Mouse (Mus musculus): ENCODE data around the gene Setmar. TPM values are rescaled to one million over a fixed set of nuclear protein-coding genes. Genes with fewer than 3 reads are reported as not detected.
A peak's percentile ranks its signal among the peaks of the same experiment; 100 is the strongest.

The Setmar gene
- total and polyA plus RNA-seq, 2 experiments from 2014 or later, result 2.3 to 4.0 TPM

DNA sequence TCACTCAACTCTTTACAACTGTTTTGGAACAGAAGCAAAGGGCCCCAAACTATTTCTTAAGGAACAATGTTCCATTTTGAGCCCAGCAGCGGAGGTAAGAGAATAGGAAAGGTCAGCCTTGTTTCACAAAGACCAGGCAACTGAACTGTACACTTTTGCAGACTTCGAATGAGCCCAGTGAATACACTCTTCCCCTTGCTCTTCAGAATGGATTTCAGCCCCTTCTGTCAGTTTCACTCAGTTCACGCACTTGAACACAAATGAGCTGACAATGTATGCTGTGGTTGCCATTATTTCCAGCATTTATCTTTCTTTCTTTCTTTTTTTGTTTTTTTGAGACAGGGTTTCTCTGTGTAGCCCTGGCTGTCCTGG lies 34.0 kb downstream of the Setmar start:
- no peaks in the 10 kb centered on the region for H3K36me3 ChIP-seq (ENCODE audit: insufficient read depth, low read length)
- H3K27ac ChIP-seq (ENCODE audit: low read depth, low read length), result no peak overlapping the region
- no peak for TF ChIP-seq CTCF (IDR thresholded peaks at IDR 0.05)
- H3K4me2 ChIP-seq (ENCODE audit: low read depth, low read length, poor library complexity, severe bottlenecking), result 0 out of 2 replicates have a peak overlapping the region, but pooled peaks have one; percentile 6
- no peak overlapping the region for H3K9ac ChIP-seq (replicated peaks; ENCODE audit: low read length, poor library complexity, severe bottlenecking)
- H3K4me3 ChIP-seq (ENCODE audit: low read depth, low read length), result no peak overlapping the region
- no peaks in the 10 kb centered on the region for H3K27me3 ChIP-seq (ENCODE audit: insufficient read depth, low read length)
- WGBS, result 44% methylated on average over 3 of the region's 3 CpGs
- no peaks in the 10 kb centered on the region for H3K4me1 ChIP-seq (ENCODE audit: insufficient read depth, low read length)
- H3K9me3 ChIP-seq (ENCODE audit: low read length), result no peaks in the 10 kb centered on the region
- ATAC-seq (ENCODE audit: low FRiP score) (no peak), DNase-seq (ENCODE audit: low spot score) (no peak)

DNA sequence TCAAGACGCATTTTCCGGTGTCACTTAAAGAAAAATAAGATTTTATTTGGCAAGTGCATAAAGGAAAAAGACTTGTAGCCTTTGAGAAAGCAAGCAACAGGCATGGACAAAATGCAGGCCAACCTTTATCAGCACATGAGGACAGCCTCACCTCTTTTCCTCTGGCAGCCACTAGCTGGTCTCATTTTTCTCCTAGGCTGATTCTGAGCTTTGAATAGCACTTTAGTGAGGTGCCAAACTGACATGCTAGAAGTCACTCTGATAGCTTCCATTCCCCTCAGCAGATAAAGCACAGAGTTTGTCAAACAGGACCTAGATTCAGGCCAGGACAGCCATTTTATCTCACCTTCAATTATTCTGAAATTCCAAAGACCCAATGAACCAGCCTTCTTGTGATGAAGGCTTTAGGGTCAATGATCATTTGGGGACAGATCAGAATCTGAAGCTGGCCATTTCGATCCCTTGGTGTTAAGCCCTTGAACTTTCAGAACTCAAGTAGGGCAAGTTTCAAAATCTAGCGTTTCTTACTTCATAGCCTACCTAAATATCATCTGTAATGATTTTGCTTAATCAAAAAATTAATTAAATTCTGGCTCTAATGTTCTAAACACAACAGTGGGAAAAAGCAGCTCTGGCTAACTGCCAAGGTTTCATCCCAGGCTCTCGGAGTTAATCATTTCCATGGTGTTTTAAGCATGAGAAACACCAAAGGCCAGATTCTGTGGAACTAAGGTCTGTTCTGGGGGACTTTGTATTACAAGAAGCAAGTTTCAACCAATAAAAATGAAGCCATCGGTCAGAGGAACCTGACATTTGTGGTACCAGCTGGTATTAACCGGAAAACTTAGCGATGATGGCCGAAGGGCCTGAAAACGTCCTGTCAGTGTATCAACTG lies 37.3 kb downstream of the Setmar start:
- no peaks in the 10 kb centered on the region for H3K27me3 ChIP-seq (ENCODE audit: insufficient read depth, low read length)
- H3K4me3 ChIP-seq (ENCODE audit: low read depth, low read length), result no peak overlapping the region
- no peak for TF ChIP-seq CTCF (IDR thresholded peaks at IDR 0.05)
- no peak overlapping the region for H3K9ac ChIP-seq (replicated peaks; ENCODE audit: low read length, poor library complexity, severe bottlenecking)
- DNase-seq (ENCODE audit: low spot score) (peak; percentile 42), ATAC-seq (ENCODE audit: low FRiP score) (no peak)
- no peaks in the 10 kb centered on the region for H3K36me3 ChIP-seq (ENCODE audit: insufficient read depth, low read length)
- no peaks in the 10 kb centered on the region for H3K4me1 ChIP-seq (ENCODE audit: insufficient read depth, low read length)
- 89% methylated on average over 10 of the region's 10 CpGs for whole genome bisulfite sequencing
- H3K9me3 ChIP-seq (ENCODE audit: low read length), result no peaks in the 10 kb centered on the region
- no peak overlapping the region for H3K27ac ChIP-seq (ENCODE audit: low read depth, low read length)
- H3K4me2 ChIP-seq (ENCODE audit: low read depth, low read length, poor library complexity, severe bottlenecking), result no peak overlapping the region

GRCm38 (mm10) chr6:108107376-108107775 lies 42.5 kb downstream of the Setmar start:
- Histone ChIP-seq H3K4me2 (ENCODE audit: low read depth, low read length, poor library complexity, severe bottlenecking) (no peak overlapping the region), H3K27ac (ENCODE audit: low read depth, low read length) (no peak overlapping the region), H3K36me3 (ENCODE audit: insufficient read depth, low read length) (no peaks in the 10 kb centered on the region), H3K4me1 (ENCODE audit: insufficient read depth, low read length) (no peaks in the 10 kb centered on the region), H3K27me3 (ENCODE audit: insufficient read depth, low read length) (no peaks in the 10 kb centered on the region), H3K4me3 (ENCODE audit: low read depth, low read length) (no peak overlapping the region), H3K9me3 (ENCODE audit: low read length) (no peaks in the 10 kb centered on the region), H3K9ac (replicated peaks; ENCODE audit: low read length, poor library complexity, severe bottlenecking) (no peak overlapping the region)
- no peak for ATAC-seq (ENCODE audit: low FRiP score)
- DNase-seq (ENCODE audit: low spot score), result no peak
- TF ChIP-seq CTCF (IDR thresholded peaks at IDR 0.05), result no peak

GRCm38 (mm10) chr6:108110336-108110735 lies 45.5 kb downstream of the Setmar start:
- Histone ChIP-seq H3K9me3 (ENCODE audit: low read length) (no peaks in the 10 kb centered on the region), H3K36me3 (ENCODE audit: insufficient read depth, low read length) (no peaks in the 10 kb centered on the region), H3K9ac (replicated peaks; ENCODE audit: low read length, poor library complexity, severe bottlenecking) (no peak overlapping the region), H3K4me2 (ENCODE audit: low read depth, low read length, poor library complexity, severe bottlenecking) (no peak overlapping the region), H3K27me3 (ENCODE audit: insufficient read depth, low read length) (no peaks in the 10 kb centered on the region), H3K4me3 (ENCODE audit: low read depth, low read length) (no peak overlapping the region), H3K27ac (ENCODE audit: low read depth, low read length) (no peak overlapping the region), H3K4me1 (ENCODE audit: insufficient read depth, low read length) (no peaks in the 10 kb centered on the region)
- no peak for ATAC-seq (ENCODE audit: low FRiP score)
- no peak for TF ChIP-seq CTCF (IDR thresholded peaks at IDR 0.05)
- WGBS, result 78% methylated on average over 4 of the region's 4 CpGs
- DNase-seq (ENCODE audit: low spot score), result no peak

DNA sequence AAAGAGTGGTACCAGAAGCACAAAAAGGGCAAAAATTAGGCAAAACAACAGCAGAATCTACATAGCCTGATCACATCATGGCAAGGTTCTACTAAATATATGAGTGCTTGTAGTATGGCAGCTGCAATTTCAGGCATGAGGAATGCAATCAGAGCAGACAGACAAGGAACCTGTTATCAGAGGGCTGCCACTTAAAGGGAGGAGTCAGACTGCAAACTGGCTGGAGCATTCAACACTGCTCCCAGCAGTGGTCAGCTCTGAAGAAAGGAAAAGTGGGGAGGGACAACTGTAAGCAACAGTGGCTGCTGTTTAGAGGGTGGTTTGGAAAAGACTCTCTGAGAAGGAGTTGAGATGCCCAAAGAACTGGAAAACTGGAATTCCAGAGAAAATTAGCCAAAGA lies 46.8 kb downstream of the Setmar start:
- ATAC-seq (ENCODE audit: low FRiP score) (no peak), DNase-seq (ENCODE audit: low spot score) (no peak)
- Histone ChIP-seq H3K4me1 (ENCODE audit: insufficient read depth, low read length) (no peaks in the 10 kb centered on the region), H3K36me3 (ENCODE audit: insufficient read depth, low read length) (no peaks in the 10 kb centered on the region), H3K9ac (replicated peaks; ENCODE audit: low read length, poor library complexity, severe bottlenecking) (no peak overlapping the region), H3K9me3 (ENCODE audit: low read length) (no peaks in the 10 kb centered on the region), H3K27me3 (ENCODE audit: insufficient read depth, low read length) (no peaks in the 10 kb centered on the region), H3K4me3 (ENCODE audit: low read depth, low read length) (no peak overlapping the region), H3K27ac (ENCODE audit: low read depth, low read length) (no peak overlapping the region), H3K4me2 (ENCODE audit: low read depth, low read length, poor library complexity, severe bottlenecking) (no peak overlapping the region)
- TF ChIP-seq CTCF (IDR thresholded peaks at IDR 0.05), result no peak

DNA sequence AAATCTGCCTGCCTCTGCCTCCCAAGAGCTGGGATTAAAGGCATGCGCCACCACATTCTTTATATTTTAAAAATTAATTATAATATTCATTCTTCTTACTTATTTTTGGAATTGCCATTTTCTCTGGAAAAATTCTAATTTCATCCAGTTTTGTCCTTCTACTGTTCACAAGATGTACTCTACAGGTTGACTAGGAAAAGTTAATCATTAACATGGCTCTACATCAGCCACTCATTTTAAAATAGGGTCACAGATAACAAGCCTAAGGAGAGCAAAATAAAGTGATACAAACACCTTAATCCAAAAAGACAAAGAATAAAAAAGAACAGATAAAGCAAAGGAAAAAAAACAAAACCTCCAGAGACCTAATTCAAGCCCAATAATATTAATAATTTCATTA lies 50.1 kb downstream of the Setmar start:
- Histone ChIP-seq H3K27ac (ENCODE audit: low read depth, low read length) (no peak overlapping the region), H3K4me1 (ENCODE audit: insufficient read depth, low read length) (no peaks in the 10 kb centered on the region; the same call in 1 of the 2 replicates), H3K27me3 (ENCODE audit: insufficient read depth, low read length) (no peaks in the 10 kb centered on the region), H3K9me3 (ENCODE audit: low read length) (no peaks in the 10 kb centered on the region), H3K36me3 (ENCODE audit: insufficient read depth, low read length) (no peaks in the 10 kb centered on the region), H3K4me3 (ENCODE audit: low read depth, low read length) (no peak overlapping the region), H3K4me2 (ENCODE audit: low read depth, low read length, poor library complexity, severe bottlenecking) (no peak overlapping the region), H3K9ac (replicated peaks; ENCODE audit: low read length, poor library complexity, severe bottlenecking) (no peak overlapping the region)
- no peak for TF ChIP-seq CTCF (IDR thresholded peaks at IDR 0.05)
- WGBS, result 100% methylated on average over 1 of the region's 1 CpGs
- no peak for DNase-seq (ENCODE audit: low spot score)
- ATAC-seq (ENCODE audit: low FRiP score), result no peak
